Mouse (Mus musculus) intestine, embryonic 14.5 days (tissue): Measurements from ENCODE around the gene Vwc2. TPM values are rescaled to one million over a fixed set of nuclear protein-coding genes. Genes with fewer than 3 reads are reported as not detected.
A peak's percentile ranks its signal among the peaks of the same experiment; 100 is the strongest.

Source experiments
- ATAC-seq: fragments of 200-750 bp; cut with Nextera tagmentation; replicated peaks from 2 replicates; pipeline ENCODE4 v1.8.0; 2017; ENCODE audit warnings: low read depth, moderate number of reproducible peaks, moderate TSS enrichment, moderate library complexity; ENCODE audit not compliant: low FRiP score, low TSS enrichment
- DNase-seq: peaks from one replicate; pipeline ENCODE4 v3.0.0-alpha.2; 2018; ENCODE audit warnings: low spot score
- H3K27ac ChIP-seq: fragments of 300-500 bp; sonication (generic); 2 replicates; pipeline ENCODE4 v1.5.1; 2014; ENCODE audit warnings: low read depth, mild to moderate bottlenecking, control low read depth
- H3K27me3 ChIP-seq: fragments of 300-500 bp; sonication (generic); replicated peaks from 2 replicates; pipeline ENCODE4 v1.6.1; 2014; ENCODE audit warnings: low read length, control low read depth; ENCODE audit not compliant: control insufficient read depth, insufficient read depth
- H3K36me3 ChIP-seq: fragments of 300-500 bp; sonication (generic); 2 replicates; pipeline ENCODE4 v1.6.1; 2014; ENCODE audit warnings: low read length, control low read depth; ENCODE audit not compliant: control insufficient read depth, insufficient read depth
- H3K4me1 ChIP-seq: fragments of 300-500 bp; sonication (generic); replicated peaks from 2 replicates; pipeline ENCODE4 v1.6.1; 2014; ENCODE audit warnings: low read length, control low read depth, mixed read lengths; ENCODE audit not compliant: control insufficient read depth, insufficient read depth
- H3K4me2 ChIP-seq: fragments of 300-500 bp; sonication (generic); 2 replicates; pipeline ENCODE4 v1.6.1; 2014; ENCODE audit warnings: low read length
- H3K4me3 ChIP-seq: fragments of 300-500 bp; sonication (generic); 2 replicates; pipeline ENCODE4 v1.5.1; 2014; ENCODE audit warnings: low read depth, low read length, control low read depth, mixed read lengths
- H3K9ac ChIP-seq: fragments of 300-500 bp; sonication (generic); 2 replicates; pipeline ENCODE4 v1.6.1; 2014; ENCODE audit warnings: mild to moderate bottlenecking, low read length
- H3K9me3 ChIP-seq: fragments of 300-500 bp; sonication (generic); 2 replicates; pipeline ENCODE4 v1.6.1; 2016; ENCODE audit warnings: low read length, control low read depth; ENCODE audit not compliant: control insufficient read depth
- WGBS: fragments of 180-500 bp; shearing (Covaris S2); extraction: QIAGEN DNeasy Blood & Tissue Kit; methylation state at CpG from one replicate; pipeline ENCODE4 v1.1.7; 2014; 5-methylcytosine and 5-hydroxymethylcytosine counted together
- polyA plus RNA-seq: library from polyadenylated mRNA; unstranded; fragments of >200 nt; fragmentation: Nextera tagmentation; extraction: Ambion mirVana; gene quantifications from 2 replicates; pipeline ENCODE4 v1.2.1, GENCODE M21; 2014

Vwc2 gene
- 0.50 and 0.69 TPM in 2 replicates for polyA plus RNA-seq

GRCm38 (mm10) chr11:11113576-11114233, at the start of gene Vwc2:
Vwc2 (plus strand) TSS chr11:11114223.
- H3K27me3 ChIP-seq: peaks cover 57% of the 10 kb centered on the region
- peaks cover 10% of the 10 kb centered on the region for H3K4me1 ChIP-seq
- WGBS: under 1% methylated on average over 25 of the region's 28 CpGs
- H3K4me2 ChIP-seq: peak within 1 kb of the TSS; percentile 61
- no peak within 1 kb of the TSS for H3K27ac ChIP-seq
- peak; percentile 68 for DNase-seq
- H3K4me3 ChIP-seq: peak within 1 kb of the TSS; percentile 34
- peak; percentile 50; the same call in 1 of the 2 replicates for ATAC-seq
- no peak within 1 kb of the TSS for H3K9ac ChIP-seq
- no peaks in the 10 kb centered on the region for H3K36me3 ChIP-seq
- no peaks in the 10 kb centered on the region for H3K9me3 ChIP-seq

GRCm38 (mm10) chr11:11088162-11088756, 25.8 kb upstream of the Vwc2 start:
- DNase-seq (no peak), ATAC-seq (no peak)
- 94% methylated on average over 1 of the region's 1 CpGs for WGBS
- Histone ChIP-seq H3K9ac (no peak overlapping the region), H3K27me3 (no peaks in the 10 kb centered on the region), H3K4me2 (no peak overlapping the region), H3K4me3 (no peak overlapping the region), H3K4me1 (no peaks in the 10 kb centered on the region), H3K27ac (no peak overlapping the region), H3K9me3 (no peaks in the 10 kb centered on the region), H3K36me3 (no peaks in the 10 kb centered on the region)

- Histone ChIP-seq H3K9ac (no peak overlapping the region), H3K27ac (no peak overlapping the region), H3K9me3 (no peaks in the 10 kb centered on the region), H3K4me2 (no peak overlapping the region), H3K27me3 (no peaks in the 10 kb centered on the region), H3K4me1 (no peaks in the 10 kb centered on the region), H3K36me3 (no peaks in the 10 kb centered on the region), H3K4me3 (no peak overlapping the region)
- 82% methylated on average over 1 of the region's 1 CpGs for WGBS
- no peak for ATAC-seq
- DNase-seq: no peak
Observed at GRCm38 (mm10) chr11:11097606-11098005, 16.4 kb upstream of the Vwc2 start.

GRCm38 (mm10) chr11:11098282-11098681, 15.7 kb upstream of the Vwc2 start:
- no peaks in the 10 kb centered on the region for H3K36me3 ChIP-seq
- no peaks in the 10 kb centered on the region for H3K4me1 ChIP-seq
- no peak overlapping the region for H3K4me3 ChIP-seq
- ATAC-seq: no peak
- H3K9ac ChIP-seq: no peak overlapping the region
- H3K4me2 ChIP-seq: no peak overlapping the region
- 75% methylated on average over 4 of the region's 4 CpGs for WGBS
- no peaks in the 10 kb centered on the region for H3K27me3 ChIP-seq
- H3K27ac ChIP-seq: no peak overlapping the region
- no peak for DNase-seq
- no peaks in the 10 kb centered on the region for H3K9me3 ChIP-seq

- Histone ChIP-seq H3K4me2 (no peak overlapping the region), H3K4me3 (no peak overlapping the region), H3K27me3 (no peaks in the 10 kb centered on the region), H3K4me1 (no peaks in the 10 kb centered on the region), H3K36me3 (no peaks in the 10 kb centered on the region), H3K9ac (no peak overlapping the region), H3K9me3 (no peaks in the 10 kb centered on the region), H3K27ac (no peak overlapping the region)
- DNase-seq (no peak), ATAC-seq (no peak)
- 85% methylated on average over 5 of the region's 5 CpGs for WGBS
Observed at GRCm38 (mm10) chr11:11099011-11099410, 15.0 kb upstream of the Vwc2 start.

GRCm38 (mm10) chr11:11102182-11102581, 11.8 kb upstream of the Vwc2 start:
- no peak overlapping the region; the same call in 1 of the 2 replicates for H3K27ac ChIP-seq
- DNase-seq (no peak), ATAC-seq (no peak)
- no peak overlapping the region for H3K9ac ChIP-seq
- 41% methylated on average over 1 of the region's 1 CpGs for WGBS
- no peaks in the 10 kb centered on the region for H3K27me3 ChIP-seq
- H3K9me3 ChIP-seq: no peaks in the 10 kb centered on the region
- H3K36me3 ChIP-seq: no peaks in the 10 kb centered on the region
- H3K4me2 ChIP-seq: no peak overlapping the region
- no peak overlapping the region for H3K4me3 ChIP-seq
- no peaks in the 10 kb centered on the region for H3K4me1 ChIP-seq

GRCm38 (mm10) chr11:11102620-11103019, 11.4 kb upstream of the Vwc2 start:
- Histone ChIP-seq H3K4me3 (no peak overlapping the region), H3K27ac (no peak overlapping the region), H3K36me3 (no peaks in the 10 kb centered on the region), H3K9me3 (no peaks in the 10 kb centered on the region), H3K27me3 (no peaks in the 10 kb centered on the region), H3K9ac (no peak overlapping the region), H3K4me1 (no peaks in the 10 kb centered on the region), H3K4me2 (no peak overlapping the region)
- ATAC-seq (no peak), DNase-seq (no peak)
- 37% methylated on average over 1 of the region's 1 CpGs for WGBS

- Histone ChIP-seq H3K36me3 (no peaks in the 10 kb centered on the region), H3K9ac (no peak overlapping the region), H3K27ac (no peak overlapping the region), H3K4me3 (no peak overlapping the region), H3K4me2 (no peak overlapping the region), H3K9me3 (no peaks in the 10 kb centered on the region), H3K27me3 (peaks cover 15% of the 10 kb centered on the region), H3K4me1 (peaks cover 5% of the 10 kb centered on the region; the same call in 1 of the 2 replicates)
- WGBS: 62% methylated on average over 3 of the region's 3 CpGs
- DNase-seq (no peak), ATAC-seq (no peak)
Observed at GRCm38 (mm10) chr11:11108922-11109321, 5.1 kb upstream of the Vwc2 start.
